Mouse (Mus musculus) megakaryocyte progenitor cell, adult 5-6 weeks (primary cell): ENCODE measurements around the gene Tmem182. TPM values are rescaled to one million over a fixed set of nuclear protein-coding genes. Genes with fewer than 3 reads are reported as not detected.

Experiments
- ATAC-seq: replicated peaks from 2 replicates; pipeline ENCODE4 v1.8.0; 2016; ENCODE audit warnings: mild to moderate bottlenecking, moderate TSS enrichment, inconsistent platforms; ENCODE audit not compliant: poor library complexity
- total RNA-seq, 2 experiments: library from RNA; stranded (forward) in 1 of 2; stranded (reverse) in 1 of 2; fragments of 157-497, 149-512 nt in 1 of 2; fragments of 200-1000 nt in 1 of 2; gene quantifications; 2 replicates each; pipeline versions ENCODE4 v1.2.3 to v1.2.4; 2015 to 2017

The Tmem182 gene
- total RNA-seq, 2 experiments from 2014 or later, result not detected

DNA sequence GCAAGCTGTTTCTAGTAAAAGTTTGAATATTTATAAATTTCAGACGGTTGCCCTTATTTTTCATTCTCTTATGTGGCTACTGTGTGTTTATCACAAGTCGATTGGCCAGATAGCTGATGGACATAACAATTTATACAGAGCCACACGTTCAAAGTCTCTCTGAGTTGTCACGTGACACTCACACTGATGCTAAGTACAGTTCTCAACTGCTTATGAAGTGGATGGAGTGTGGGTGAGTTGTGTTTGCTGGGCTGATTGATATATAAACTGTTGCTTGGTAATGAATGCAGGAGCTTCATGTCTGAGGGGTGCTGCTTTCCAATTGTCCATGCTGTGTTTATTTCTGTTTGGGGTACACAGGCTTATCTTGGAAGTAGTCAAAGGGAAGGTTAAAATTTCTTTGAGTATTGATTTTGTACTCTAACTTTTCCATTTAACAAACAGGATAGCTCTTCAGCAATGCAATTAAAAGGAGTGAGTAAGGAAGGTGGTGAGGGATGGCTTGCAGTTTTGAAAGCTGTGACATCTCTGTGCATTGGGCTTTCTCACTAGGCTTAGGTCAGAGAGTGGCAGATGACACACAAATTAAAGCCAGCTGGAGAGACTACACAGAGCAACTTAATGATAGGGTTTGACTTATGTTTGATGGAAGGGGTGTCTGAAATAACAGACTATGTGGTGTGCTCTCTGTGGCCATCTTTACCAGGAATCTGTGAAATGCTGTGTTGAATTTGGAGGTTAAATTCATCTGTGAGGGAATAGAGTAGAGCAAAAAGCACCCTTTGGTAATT, 51.6 kb downstream of the Tmem182 start:
- ATAC-seq, result no peak

DNA sequence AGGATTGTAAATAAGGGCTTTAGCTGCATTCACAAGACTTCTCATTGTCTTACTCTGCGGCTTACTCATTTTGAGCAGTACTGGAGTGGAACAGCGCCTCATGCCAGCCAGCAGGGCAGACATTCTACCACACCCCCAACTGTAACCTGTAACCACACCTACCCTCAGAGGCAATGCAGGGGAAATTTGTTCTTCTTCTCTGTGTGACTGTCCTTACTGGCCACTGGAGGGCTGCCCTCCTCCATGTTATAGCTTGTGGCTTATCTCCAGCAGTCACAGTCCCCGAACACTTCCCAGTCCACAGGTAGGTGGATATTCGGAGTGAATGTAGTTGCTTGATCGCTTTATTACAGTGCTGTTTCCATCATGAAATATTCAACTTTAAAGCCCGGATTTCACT, 59.6 kb downstream of the Tmem182 start:
- ATAC-seq, result no peak

- no peak for ATAC-seq
Measured at GRCm38 (mm10) chr1:40867106-40867505, 61.7 kb downstream of the Tmem182 start.

GRCm38 (mm10) chr1:40867651-40868050, 62.2 kb downstream of the Tmem182 start:
- no peak for ATAC-seq

GRCm38 (mm10) chr1:40873760-40874455, 68.5 kb downstream of the Tmem182 start:
- ATAC-seq, result no peak

- ATAC-seq, result no peak
Measured at GRCm38 (mm10) chr1:40874456-40875375, 69.3 kb downstream of the Tmem182 start.

DNA sequence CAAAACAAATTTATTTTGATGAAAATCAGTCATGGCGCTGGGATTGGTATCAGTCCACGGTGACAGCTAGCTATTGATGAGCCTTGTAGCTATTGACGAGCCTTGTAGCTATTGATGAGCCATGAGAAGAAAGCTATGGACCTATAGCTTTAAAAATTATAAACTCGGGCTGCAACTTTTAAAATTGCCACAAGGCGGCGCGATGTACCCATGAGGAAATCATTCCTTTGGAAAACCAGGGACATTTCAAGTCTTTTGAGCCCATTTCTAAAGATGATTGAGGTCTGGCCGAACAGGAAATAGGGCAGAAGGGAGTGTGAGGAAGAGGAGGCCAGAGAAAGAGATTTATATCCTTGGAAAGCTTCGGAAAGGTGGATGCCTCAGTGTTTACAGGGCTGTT, 73.7 kb downstream of the Tmem182 start:
- ATAC-seq, result no peak

- no peak for ATAC-seq
Measured at GRCm38 (mm10) chr1:40879526-40879925, 74.1 kb downstream of the Tmem182 start.

GRCm38 (mm10) chr1:40880527-40880926, 75.1 kb downstream of the Tmem182 start:
- no peak for ATAC-seq

DNA sequence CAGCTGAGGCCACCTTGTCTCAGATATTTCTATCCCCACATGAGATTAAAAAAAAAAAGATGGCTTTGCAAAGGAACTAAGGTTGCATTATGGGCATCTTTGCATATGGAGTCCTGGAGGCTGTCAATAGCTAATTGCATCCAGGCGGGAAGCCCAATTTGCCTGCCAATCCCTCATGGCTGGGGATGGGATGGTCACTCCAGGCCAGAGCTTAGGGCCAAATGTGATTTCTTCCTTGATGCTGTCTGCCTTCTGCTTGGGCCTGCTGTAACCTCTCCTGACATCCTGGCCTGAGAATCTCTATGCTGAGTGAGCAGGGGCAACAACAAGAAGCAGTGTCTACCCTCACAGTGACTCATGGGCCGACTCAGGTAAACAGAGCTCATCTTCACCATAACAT, 78.5 kb downstream of the Tmem182 start:
- no peak for ATAC-seq

- no peak for ATAC-seq
Measured at GRCm38 (mm10) chr1:40884943-40885342, 79.5 kb downstream of the Tmem182 start.

GRCm38 (mm10) chr1:40887673-40888072, 82.3 kb downstream of the Tmem182 start:
- ATAC-seq, result no peak; the same call in 1 of the 2 replicates

DNA sequence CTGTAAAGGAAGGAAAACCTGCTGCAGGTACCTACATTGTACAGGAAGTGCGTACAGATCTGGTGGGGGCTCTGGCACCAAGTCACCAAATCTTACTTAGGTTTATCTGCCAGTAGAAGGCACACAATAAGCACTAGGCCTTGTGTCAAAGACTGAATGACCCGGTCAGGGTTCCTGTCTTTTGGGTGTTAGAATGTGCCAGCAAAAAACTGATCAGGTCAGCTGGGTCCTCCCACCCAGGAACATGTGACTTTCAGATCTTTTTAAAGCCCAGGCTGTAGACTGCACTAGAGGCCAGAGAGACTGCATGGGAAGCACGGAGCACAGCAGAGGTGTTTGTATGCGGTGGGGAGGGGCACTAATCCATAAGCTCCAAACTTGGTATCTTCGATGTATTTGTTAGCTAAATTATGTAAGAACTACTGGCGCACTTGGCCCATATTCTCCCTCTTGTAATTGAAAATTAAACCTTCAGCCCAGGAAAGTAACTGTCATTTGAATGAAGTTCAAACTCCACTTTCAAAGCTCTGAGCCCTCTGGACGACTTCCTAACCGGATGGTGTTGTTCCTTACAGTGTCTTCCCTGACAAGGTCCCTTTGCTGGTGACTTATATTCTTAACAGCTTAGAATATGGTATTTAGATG, 83.1 kb downstream of the Tmem182 start:
- no peak for ATAC-seq

GRCm38 (mm10) chr1:40889617-40890016, 84.2 kb downstream of the Tmem182 start:
- ATAC-seq, result no peak

DNA sequence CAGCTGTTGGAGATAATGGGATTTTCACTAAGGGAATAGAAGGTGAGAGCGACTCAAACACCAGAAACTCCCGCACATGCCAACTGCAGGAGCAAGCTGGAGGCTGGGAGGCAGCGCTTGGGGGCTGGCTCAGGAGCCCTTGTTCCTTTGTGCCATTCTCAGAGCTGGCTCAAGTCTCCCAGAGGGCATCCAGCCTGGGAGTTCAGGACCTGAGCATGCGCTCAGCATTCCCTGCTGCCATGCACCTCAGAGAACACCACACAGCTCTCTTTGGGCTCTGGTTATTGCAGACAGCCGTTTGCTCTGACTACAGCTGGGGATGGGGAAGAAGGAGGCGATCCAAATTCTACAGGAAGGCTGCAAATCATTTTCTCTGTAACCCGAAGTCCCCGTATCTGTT, 84.8 kb downstream of the Tmem182 start:
- no peak for ATAC-seq

DNA sequence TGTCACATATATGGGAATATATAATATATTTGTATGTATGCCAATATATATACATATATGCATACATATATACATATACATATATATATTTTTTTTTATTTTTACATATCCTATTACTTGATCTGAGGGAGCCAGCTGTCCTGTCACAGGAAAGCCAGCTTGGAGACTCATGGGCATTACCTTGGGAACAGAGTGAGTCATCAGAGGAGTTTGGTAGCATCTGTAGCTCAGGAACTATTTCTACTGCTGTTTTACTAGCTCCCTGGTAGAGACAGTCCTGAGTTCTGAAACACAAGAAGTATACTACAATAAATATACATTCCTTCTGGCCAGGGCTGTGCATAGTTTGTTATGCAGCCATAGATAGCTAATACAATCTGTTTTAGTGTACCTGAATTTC, 98.3 kb downstream of the Tmem182 start:
- no peak for ATAC-seq

Other genes starting within 250 kb of the Tmem182 start
- not detected in 2 replicates for gene Slc9a4, start 225.5 kb upstream of the Tmem182 start, total RNA-seq (2015)
- not detected in 2 replicates for gene Slc9a4, start 225.5 kb upstream of the Tmem182 start, total RNA-seq (2017)
- gene Slc9a2, start 125.0 kb upstream of the Tmem182 start, total RNA-seq (2015), result not detected in 2 replicates
- 0.04 and 0.10 TPM in 2 replicates for gene Slc9a2, start 125.0 kb upstream of the Tmem182 start, total RNA-seq (2017)
- gene Mfsd9, start 14.9 kb upstream of the Tmem182 start, total RNA-seq (2015), result 1.1 and 1.4 TPM in 2 replicates
- 2.4 and 3.0 TPM in 2 replicates for gene Mfsd9, start 14.9 kb upstream of the Tmem182 start, total RNA-seq (2017)